Mouse (Mus musculus) heart, postnatal 0 days (tissue): Measurements from ENCODE around the gene Iqcd.

Experiments
- CTCF ChIP-seq: IDR thresholded peaks from 2 replicates; pipeline ENCODE4 v1.5.1; 2016; ENCODE audit warnings: antibody characterized with exemption, control low read depth, low read depth
- EP300 ChIP-seq: IDR thresholded peaks from 2 replicates; pipeline ENCODE4 v1.6.1; 2016; ENCODE audit warnings: antibody characterized with exemption, low read depth

DNA sequence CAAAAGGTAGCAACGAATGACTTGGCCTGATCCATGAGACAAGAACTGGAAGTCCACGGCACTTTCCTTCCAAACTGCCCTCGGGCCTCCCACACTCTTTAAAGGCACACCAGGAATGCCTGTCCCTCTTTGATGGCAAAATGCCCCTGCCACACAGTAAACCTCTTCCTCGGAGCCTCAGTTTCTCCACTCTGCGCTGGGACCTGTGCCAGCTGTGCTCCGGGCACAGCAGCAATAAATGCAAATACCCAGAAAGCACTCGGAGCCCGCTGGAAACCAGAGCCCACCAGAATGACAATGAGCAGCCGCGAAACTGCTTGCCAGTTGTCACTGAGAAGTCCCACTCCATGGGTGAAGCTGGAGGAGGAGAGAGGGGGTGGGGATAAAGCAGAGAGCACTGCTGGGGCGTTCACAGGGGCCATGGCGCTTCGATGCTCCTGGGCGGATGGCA, 21.0 kb upstream of the Iqcd start:
- TF ChIP-seq CTCF (no peak), EP300 (no peak)
